Mouse (Mus musculus): Measurements from ENCODE around the gene Havcr1. TPM values are rescaled to one million over a fixed set of nuclear protein-coding genes. Genes with fewer than 3 reads are reported as not detected.

The Havcr1 gene
- 0.10 TPM in 1 of 2 replicates, not detected in the other for polyA plus RNA-seq (2015; fragmentation: Nextera tagmentation; extraction: Ambion mirVana)

GRCm38 (mm10) chr11:46735076-46735475, at the start of gene Havcr1:
Gene Havcr1 (plus strand): TSS chr11:46735080.

DNA sequence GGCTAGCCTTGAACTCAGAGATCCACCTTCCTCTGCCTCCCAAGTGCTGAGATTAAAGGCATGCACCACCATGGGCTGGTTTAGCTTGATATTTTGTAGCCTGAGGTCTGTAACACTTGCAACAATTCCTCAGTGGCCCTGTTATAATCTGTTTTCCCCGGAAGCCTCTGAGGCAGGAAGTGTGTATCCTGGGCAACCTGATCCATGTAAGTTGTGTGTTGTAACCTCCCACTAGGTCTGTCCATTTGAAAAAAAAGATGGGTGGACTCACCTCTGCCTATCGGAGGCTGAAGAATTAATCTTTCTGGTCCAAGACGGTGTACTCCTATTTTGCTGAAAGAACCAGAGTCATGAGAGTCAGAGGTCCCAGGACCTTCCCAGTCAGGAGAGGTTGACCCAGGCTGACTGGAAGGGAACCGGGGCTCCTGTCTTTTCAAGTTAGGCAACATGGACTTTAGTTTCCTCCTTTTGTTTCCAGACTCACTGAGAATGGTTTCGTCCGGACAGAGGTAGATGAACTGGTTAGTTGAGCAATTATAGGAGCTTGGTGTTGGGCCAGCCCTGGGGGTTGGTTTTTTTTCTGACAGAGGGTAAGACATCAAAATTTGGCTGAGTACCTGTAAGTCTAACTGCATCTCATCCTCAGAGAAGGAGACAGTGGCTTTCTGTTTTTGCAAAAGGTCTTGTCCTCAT, 28.1 kb upstream of the Havcr1 start, which contains the start of gene Timd2:
Gene Timd2, minus strand, starts transcription at position 398 of the 693 bp plus-strand sequence.

DNA sequence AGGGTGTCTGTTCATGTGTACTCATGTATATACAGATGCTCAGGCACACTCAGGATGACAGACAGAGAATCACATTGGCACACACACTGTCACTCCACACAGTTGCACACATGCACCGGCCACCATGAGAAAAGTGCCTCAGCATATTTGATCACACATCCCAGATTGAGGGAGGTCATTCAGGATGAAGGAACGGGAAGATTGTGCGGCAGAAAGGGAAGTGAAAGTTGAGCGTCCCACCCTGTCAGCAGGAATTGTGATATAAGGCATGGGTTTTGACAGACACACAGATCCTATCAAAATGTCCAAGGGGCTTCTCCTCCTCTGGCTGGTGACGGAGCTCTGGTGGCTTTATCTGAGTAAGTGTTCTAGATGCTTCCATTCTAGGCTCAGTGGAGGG, 75.6 kb downstream of the Havcr1 start, which contains the start of gene Timd4:
Gene Timd4, plus strand, starts transcription at position 290 of the 400 bp plus-strand sequence.

Other genes starting within 250 kb of the Havcr1 start
- not detected in 2 replicates for gene Gm12169, start 210.9 kb upstream of the Havcr1 start, polyA plus RNA-seq (2015; fragmentation: Nextera tagmentation; extraction: Ambion mirVana)
- gene BC053393, start 163.5 kb upstream of the Havcr1 start, polyA plus RNA-seq (2015; fragmentation: Nextera tagmentation; extraction: Ambion mirVana) = not detected in 2 replicates
- not detected in 2 replicates for gene Dppa1, start 105.8 kb upstream of the Havcr1 start, polyA plus RNA-seq (2015; fragmentation: Nextera tagmentation; extraction: Ambion mirVana)
- not detected in 2 replicates for gene Timd2, start 28.0 kb upstream of the Havcr1 start, polyA plus RNA-seq (2015; fragmentation: Nextera tagmentation; extraction: Ambion mirVana)
- 0.89 and 1.1 TPM in 2 replicates for gene Timd4, start 75.7 kb downstream of the Havcr1 start, polyA plus RNA-seq (2015; fragmentation: Nextera tagmentation; extraction: Ambion mirVana)